Mouse (Mus musculus) splenic B cell, adult 2 months (primary cell): Measurements from ENCODE around the gene Cpeb3.
A peak's percentile ranks its signal among the peaks of the same experiment; 100 is the strongest.

ENCODE experiments used
- DNase-seq: peaks from one replicate; pipeline ENCODE4 v3.0.0-alpha.2; 2011; ENCODE audit warnings: low read depth, low spot score
- H3K27me3 ChIP-seq: 2 replicates; pipeline ENCODE4 v1.6.1; 2012; ENCODE audit warnings: mild to moderate bottlenecking, low read length, moderate library complexity, mixed read lengths; ENCODE audit not compliant: control insufficient read depth, poor library complexity, insufficient read depth, severe bottlenecking
- H3K36me3 ChIP-seq: 2 replicates; pipeline ENCODE4 v1.6.1; 2012; ENCODE audit warnings: mild to moderate bottlenecking, low read length, moderate library complexity, mixed read lengths; ENCODE audit not compliant: control insufficient read depth, poor library complexity, insufficient read depth, severe bottlenecking

Gene Cpeb3

DNA sequence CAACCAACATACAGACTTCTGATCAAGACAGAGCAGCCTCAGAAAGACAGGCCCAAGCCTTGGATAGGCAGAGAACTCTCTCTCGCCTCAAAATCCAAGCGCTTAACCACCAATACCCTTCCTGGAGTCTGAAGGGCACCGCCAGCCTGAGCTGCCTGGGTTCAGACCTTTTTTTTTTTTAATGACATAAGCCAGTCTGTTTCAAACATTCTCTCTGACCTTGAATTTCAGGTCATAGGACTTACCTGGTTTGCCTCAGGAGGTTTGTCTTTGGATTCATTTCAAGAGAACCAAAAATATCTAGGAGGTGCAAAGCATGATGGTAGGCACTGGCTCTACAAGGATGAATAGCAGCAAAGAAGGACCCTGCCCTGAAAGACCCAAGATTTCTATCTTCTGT, 134.1 kb downstream of the Cpeb3 start:
- DNase-seq: no peak
- Histone ChIP-seq H3K27me3 (no peaks in the 10 kb centered on the region), H3K36me3 (no peaks in the 10 kb centered on the region)

DNA sequence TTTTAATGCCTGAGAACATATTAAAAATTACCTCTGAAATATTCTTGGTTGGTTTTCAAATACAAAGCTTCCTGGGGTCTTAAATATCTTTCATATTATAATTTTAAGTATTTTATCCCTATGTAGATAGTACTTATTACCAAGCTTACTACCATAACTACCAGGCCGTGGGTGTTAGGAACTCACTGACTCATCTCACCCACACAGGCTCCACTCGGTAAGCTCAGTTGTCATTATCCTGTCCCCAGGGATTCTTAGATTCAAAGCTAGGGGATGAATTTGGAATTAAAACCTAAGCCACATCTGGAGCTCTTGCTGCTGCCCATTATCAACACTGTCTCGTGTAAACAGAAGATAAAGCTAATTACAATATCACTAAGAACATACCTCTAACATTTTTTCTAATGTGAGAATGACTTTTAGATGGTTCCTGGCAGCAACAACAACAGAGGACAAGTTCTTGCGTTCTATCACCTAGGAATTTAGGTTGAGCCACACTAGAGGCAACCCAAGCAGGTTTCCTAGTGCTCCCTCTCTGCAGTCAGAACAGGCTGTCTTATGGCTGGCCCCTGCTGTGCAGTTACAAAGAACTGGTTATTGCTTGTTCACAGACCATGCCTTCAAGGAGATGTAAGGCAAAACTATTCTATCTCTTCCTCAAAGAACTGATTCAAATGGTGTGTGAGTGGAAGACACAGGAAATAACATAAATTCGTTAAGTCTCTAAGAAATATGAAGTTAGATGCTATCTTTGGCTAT, 135.4 kb downstream of the Cpeb3 start:
- no peaks in the 10 kb centered on the region for H3K27me3 ChIP-seq

GRCm38 (mm10) chr19:37069243-37069642, 139.2 kb downstream of the Cpeb3 start:
- no peaks in the 10 kb centered on the region for H3K36me3 ChIP-seq
- DNase-seq: no peak
- H3K27me3 ChIP-seq: no peaks in the 10 kb centered on the region

More for the DNA sequence above, 135.4 kb downstream of the Cpeb3 start:
- H3K36me3 ChIP-seq: no peaks in the 10 kb centered on the region
- no peak for DNase-seq

DNA sequence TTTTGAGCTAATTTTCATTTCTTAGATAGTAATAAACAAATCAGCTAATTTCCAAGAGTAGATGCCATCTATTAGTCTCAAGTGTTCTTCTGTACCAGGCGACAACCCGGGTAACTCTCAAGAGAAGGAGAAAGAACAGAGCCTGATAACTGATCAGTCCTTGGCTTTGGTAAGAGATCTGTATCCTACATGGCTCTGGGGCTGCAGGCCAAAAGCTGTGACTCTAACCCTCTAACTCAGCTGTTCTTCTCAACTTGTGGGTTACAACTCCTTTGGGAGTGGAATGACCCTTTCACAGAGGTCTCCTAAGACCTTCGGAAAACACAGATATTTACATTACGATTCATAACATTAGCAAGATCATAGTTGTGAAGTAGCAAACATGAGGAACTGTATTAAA, 148.3 kb downstream of the Cpeb3 start:
- no peaks in the 10 kb centered on the region for H3K36me3 ChIP-seq
- no peaks in the 10 kb centered on the region for H3K27me3 ChIP-seq
- DNase-seq: no peak

DNA sequence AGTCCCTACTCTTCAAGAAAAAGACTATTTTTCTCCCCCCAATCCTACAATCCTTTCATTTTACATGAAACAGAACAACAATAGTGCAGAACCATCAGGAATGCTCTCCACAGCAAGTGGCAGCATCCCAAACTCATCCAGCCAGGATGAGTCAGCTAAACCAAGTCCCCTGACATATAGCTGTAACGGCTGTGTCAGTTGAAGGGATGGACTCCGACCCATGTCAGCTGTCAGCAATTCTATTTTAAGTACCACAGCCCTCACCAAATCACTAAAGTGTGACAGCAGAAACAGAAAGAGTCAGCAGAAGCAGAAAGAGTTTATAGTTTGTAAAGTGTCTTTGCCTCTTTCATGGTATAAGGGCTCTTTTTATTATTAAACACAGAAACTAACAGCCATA, 148.8 kb downstream of the Cpeb3 start:
- Histone ChIP-seq H3K36me3 (no peaks in the 10 kb centered on the region), H3K27me3 (no peaks in the 10 kb centered on the region)
- no peak for DNase-seq

DNA sequence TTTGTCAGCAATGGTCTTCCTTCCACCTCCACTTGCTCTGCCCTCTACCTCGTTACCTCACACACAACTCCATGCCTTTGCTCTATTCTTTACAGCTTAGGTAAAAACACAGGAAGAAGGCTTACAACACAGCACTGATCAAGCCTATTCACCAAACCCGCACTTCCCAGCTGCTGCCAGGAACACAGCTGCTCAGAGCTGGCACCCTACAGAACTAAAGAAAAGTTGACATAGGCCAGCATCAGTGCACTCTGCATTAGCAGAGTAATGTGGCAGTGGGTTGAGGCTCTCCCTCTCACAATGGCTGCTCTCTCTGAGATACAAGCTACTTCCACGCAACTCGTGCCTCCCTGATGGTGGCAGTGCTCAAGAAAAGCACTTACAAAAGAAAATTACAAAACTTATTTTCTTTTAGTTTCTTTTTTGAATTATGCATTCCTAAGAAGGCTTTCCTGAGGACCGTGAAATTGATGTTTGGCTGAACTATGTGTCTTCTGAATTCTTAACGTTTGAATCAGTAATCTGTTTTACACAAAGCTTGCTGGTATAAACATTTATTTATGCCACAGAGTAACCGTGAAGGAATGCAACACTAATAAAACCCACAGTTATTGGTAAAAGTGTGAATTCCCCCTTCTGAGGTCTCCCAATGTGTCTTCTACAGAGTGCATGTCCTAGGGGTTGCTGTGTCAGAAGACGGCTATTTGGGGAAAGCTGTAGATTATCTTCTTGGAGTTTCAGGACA, 151.1 kb downstream of the Cpeb3 start:
- DNase-seq: no peak
- no peaks in the 10 kb centered on the region for H3K27me3 ChIP-seq
- no peaks in the 10 kb centered on the region for H3K36me3 ChIP-seq

DNA sequence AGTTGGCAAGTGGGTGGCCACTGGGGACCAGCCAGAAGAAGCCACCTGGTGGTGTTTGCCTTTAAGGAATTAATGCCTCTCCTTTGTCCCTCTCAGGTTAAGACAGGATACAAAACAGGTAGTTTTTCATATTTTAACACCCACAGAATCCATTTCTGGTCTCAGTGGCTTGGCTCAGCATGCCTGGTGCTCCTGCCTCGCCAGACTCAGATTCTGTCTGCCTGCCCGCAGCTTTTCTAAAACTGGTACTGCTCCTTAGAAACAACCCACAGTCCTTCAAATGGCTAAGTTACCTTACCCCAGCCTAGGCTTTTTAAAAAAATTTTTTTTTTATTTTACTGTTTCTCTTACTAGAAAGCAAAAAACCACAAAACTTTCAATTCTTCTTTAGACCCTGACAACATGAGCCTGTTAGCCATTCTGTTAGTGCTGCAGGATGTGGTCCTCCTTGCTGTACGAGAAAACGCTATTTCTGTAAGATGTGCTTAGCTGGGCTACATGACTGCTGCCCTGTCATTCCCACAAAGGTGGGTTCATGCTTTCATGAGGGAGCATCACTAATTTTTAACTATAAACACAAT, 152.3 kb downstream of the Cpeb3 start:
- no peaks in the 10 kb centered on the region for H3K27me3 ChIP-seq
- DNase-seq: peak; percentile 10
- H3K36me3 ChIP-seq: no peaks in the 10 kb centered on the region

GRCm38 (mm10) chr19:37050643-37051345, 157.6 kb downstream of the Cpeb3 start:
- peak; percentile 73 for DNase-seq
- no peaks in the 10 kb centered on the region; the same call in 1 of the 2 replicates for H3K27me3 ChIP-seq
- no peaks in the 10 kb centered on the region for H3K36me3 ChIP-seq

- no peak for DNase-seq
- Histone ChIP-seq H3K36me3 (no peaks in the 10 kb centered on the region), H3K27me3 (no peaks in the 10 kb centered on the region; the same call in 1 of the 2 replicates)
These were observed 159.9 kb downstream of the Cpeb3 start for GRCm38 (mm10) chr19:37048507-37048906.

GRCm38 (mm10) chr19:37044431-37044830, 164.0 kb downstream of the Cpeb3 start:
- no peaks in the 10 kb centered on the region for H3K27me3 ChIP-seq
- H3K36me3 ChIP-seq: no peaks in the 10 kb centered on the region
- DNase-seq: no peak

DNA sequence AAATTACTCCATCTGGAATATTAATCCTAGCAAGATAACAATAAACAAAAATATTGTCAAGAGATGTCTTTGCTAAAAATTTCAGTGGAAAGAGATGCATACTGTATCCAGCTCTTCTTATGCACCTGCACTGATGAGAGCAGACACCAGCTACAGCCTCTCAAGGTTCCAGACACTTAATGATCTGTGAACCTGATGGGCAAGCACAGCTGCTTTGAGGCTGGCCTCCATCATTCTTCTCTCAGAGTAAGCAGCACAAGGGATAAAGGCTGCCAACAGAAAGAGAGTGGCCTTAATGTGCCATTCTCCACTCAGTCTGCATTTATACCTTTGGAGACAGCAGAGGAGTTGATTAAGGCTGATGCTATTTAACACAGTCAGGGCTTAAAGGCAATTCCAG, 167.5 kb downstream of the Cpeb3 start:
- H3K36me3 ChIP-seq: no peaks in the 10 kb centered on the region
- no peaks in the 10 kb centered on the region for H3K27me3 ChIP-seq
- no peak for DNase-seq

DNA sequence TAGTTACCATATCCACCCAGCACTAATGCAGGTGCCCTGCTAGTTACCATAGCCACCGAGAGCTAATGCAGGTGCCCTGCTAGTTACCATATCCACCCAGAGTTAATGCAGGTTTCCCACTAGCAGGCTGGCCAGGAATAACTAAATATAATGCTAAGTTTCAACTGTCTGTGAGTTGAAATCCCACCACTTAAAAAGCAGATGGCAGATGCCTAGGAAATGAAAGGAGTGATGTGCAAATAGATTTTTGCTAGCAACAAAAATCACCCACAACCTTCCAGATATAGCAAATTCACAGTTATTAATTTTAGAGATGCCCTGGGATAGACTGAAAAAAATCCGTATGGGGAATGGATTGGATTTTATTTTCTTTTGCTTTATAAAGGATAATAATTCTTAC, 176.0 kb downstream of the Cpeb3 start:
- H3K36me3 ChIP-seq: no peaks in the 10 kb centered on the region
- no peak for DNase-seq
- no peaks in the 10 kb centered on the region for H3K27me3 ChIP-seq

DNA sequence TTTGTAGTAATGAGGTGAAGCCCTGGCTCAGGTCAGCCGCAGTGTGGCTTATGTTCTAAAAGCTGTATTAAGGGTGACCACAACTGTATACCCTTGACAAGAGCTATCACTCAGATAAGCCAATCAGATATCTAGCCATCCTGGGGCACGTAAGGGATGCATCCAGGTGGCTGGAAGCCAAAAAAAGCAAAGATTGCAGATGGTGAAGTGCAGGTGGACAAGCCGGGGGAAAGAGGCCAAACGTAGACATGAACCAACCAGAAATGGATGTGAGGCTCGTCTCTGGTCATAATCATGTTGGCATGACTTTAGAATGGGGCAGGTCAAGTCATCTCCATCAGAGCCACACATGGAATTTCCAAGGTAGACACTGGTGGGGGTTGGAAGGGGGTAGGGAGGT, 177.0 kb downstream of the Cpeb3 start:
- Histone ChIP-seq H3K27me3 (no peaks in the 10 kb centered on the region), H3K36me3 (no peaks in the 10 kb centered on the region)
- DNase-seq: no peak

DNA sequence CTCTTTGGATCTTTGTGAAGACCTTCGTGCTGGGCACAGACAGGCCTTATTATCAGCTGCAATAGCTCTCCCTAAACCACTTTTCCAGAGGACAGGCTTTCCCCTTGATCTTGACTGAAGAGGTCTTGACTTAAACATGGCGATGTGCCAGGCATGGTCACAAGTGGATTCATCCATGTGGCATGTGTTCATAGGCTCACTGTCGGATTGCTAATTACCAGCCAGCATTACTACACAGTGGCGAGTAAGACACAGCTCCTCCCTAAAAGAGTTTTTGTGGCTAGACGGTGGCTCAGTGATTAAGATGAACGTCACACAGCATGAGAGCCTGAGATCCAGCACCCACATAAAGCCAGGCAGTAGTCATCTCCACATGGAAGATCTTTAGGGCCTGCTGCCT, 178.6 kb downstream of the Cpeb3 start:
- Histone ChIP-seq H3K27me3 (no peaks in the 10 kb centered on the region), H3K36me3 (no peaks in the 10 kb centered on the region)
- DNase-seq: no peak

DNA sequence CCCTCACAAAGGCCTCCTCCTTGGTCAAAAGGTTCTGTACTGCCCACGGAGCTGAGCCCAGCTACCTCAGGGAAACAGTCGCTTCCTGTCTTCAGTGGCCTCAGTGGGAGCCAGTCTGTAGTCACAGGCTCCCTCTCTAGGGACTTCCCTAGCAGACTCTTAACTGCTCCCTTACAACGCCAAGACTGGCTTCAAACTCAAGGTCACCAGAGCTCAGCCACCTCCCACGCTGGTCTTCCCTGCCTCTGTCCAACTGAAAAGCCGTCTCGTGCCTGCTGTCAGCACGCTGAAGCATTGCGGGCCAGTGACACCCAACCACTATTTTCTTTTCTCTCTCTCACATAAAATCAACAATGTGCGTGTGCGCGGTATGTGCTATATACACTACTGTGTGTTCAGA, 182.0 kb downstream of the Cpeb3 start:
- no peaks in the 10 kb centered on the region for H3K36me3 ChIP-seq
- DNase-seq: no peak
- H3K27me3 ChIP-seq: no peaks in the 10 kb centered on the region
